Mouse (Mus musculus): Measurements from ENCODE around the gene Fan1. TPM values are rescaled to one million over a fixed set of nuclear protein-coding genes. Genes with fewer than 3 reads are reported as not detected.

Fan1 gene
- 8.1 and 9.2 TPM in 2 replicates for polyA plus RNA-seq (2016; fragmentation: Nextera tagmentation; extraction: Ambion mirVana)

DNA sequence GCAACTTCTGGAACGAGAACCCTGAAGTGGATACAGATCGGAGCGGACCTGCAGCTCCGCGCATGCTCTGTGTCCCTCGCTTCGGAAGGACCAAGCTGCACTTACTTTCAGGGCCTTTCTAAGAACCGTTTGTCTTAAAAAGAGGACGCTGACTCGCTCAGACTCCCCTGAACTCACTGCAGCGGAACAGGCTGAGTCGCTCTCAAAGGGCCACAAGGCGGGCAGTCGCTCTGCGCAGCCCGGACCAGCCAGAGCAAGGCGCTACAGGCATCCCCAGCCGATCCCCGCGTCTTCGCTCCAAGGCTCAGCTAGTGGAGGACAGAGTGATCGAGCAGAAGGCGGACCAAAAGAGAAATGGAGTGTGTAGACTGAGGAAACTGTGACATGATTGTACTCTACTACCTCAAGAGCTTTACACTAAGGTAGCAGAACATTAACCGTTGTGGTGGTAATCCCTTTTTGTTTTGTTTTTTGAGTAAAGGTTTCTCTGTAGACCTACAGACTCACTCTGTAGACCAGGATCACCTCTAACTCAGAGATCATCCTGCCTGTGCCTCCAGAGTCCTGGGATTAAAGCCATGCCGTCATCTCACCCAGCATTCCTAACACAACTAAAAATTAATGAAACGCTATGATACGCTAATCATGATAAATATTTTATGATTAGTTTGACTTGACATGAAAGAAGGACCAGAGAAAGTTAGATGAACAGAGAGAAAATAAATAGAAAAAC is at the start of gene Fan1:
Fan1 (minus strand) TSS at position 266 of the 733 bp plus-strand sequence.
- DNase-seq (ENCODE audit: low spot score) = peak; percentile 88
- WGBS = 5% methylated on average over 27 of the region's 27 CpGs
- Histone ChIP-seq H3K27me3 (ENCODE audit: low read depth, poor library complexity, severe bottlenecking) (no peaks in the 10 kb centered on the region), H3K4me1 (peaks cover 18% of the 10 kb centered on the region), H3K4me3 (peak within 1 kb of the TSS; percentile 65), H3K36me3 (peaks cover 60% of the 10 kb centered on the region), H3K27ac (replicated peaks) (peak within 1 kb of the TSS; percentile 87), H3K9me3 (replicated peaks) (no peaks in the 10 kb centered on the region)

DNA sequence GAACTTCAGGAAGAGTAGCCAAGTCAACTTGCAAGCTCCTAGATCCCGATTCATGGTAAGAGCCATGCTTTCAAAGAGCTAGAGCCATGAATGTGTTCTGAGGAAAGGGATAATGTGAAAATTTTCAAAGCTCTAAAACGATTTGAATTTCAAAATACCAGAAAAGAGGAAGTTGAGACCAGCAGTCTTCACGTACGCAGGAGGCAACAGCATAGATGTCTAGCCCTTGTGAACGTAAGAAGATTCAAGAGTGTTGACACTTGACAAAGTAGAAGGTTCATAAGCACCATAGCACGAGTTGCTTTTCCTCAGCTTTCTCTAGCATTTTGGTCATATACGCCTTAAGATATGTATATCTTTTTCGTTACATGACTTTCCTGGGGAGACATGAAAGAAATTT is 30.1 kb upstream of the Fan1 start:
- 90% methylated on average over 8 of the region's 8 CpGs for WGBS
- H3K4me1 ChIP-seq = no peaks in the 10 kb centered on the region
- no peaks in the 10 kb centered on the region for H3K36me3 ChIP-seq
- H3K9me3 ChIP-seq (replicated peaks) = no peaks in the 10 kb centered on the region
- H3K27me3 ChIP-seq (ENCODE audit: low read depth, poor library complexity, severe bottlenecking) = no peaks in the 10 kb centered on the region
- no peak overlapping the region for H3K4me3 ChIP-seq
- DNase-seq (ENCODE audit: low spot score) = no peak
- H3K27ac ChIP-seq (replicated peaks) = no peak overlapping the region

DNA sequence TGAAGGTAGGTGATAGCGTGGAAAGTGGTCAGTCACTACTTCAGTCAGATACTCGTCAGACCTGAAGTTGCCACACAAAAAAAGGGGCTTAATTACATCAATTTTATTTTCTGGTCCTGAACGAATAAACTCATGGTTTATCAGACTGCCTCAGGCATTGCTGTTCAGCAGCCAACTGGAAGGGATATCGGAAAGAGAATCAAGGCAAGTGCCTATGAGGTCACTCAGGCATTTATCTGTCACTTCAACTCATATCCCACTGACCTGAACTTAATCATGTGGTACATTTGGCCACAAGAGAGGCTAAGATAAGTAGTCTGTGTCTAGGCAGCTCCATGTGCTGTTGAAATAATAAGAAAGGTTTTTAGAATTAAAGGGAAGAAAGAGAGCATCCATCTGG is 28.6 kb upstream of the Fan1 start:
- Histone ChIP-seq H3K9me3 (replicated peaks) (no peaks in the 10 kb centered on the region), H3K4me1 (no peaks in the 10 kb centered on the region), H3K27ac (replicated peaks) (no peak overlapping the region), H3K36me3 (no peaks in the 10 kb centered on the region), H3K4me3 (no peak overlapping the region), H3K27me3 (ENCODE audit: low read depth, poor library complexity, severe bottlenecking) (no peaks in the 10 kb centered on the region)
- 94% methylated on average over 4 of the region's 4 CpGs for WGBS
- DNase-seq (ENCODE audit: low spot score) = no peak

DNA sequence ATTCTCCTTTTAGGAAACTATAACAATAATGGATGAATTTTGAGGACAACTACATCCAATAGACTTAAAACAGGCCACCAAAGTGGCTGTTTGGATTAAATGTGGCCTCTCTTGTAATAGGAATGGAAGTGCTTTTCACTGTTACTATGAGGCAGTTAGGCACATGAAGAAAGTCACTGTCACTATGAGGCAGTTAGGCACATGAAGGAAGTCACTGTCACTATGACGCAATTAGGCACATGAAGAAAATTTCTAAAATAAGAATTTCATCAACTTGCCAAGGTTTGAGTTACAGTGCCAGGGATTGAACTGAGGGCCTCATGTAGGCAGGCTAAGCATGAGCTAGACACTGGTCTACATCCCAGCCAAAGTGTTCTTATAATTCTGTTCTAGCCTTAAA is 26.8 kb upstream of the Fan1 start:
- H3K9me3 ChIP-seq (replicated peaks) = no peaks in the 10 kb centered on the region
- 85% methylated on average over 1 of the region's 1 CpGs for WGBS
- no peaks in the 10 kb centered on the region for H3K27me3 ChIP-seq (ENCODE audit: low read depth, poor library complexity, severe bottlenecking)
- no peak overlapping the region for H3K27ac ChIP-seq (replicated peaks)
- no peak overlapping the region for H3K4me3 ChIP-seq
- H3K4me1 ChIP-seq = no peaks in the 10 kb centered on the region
- DNase-seq (ENCODE audit: low spot score) = no peak
- H3K36me3 ChIP-seq = no peaks in the 10 kb centered on the region

DNA sequence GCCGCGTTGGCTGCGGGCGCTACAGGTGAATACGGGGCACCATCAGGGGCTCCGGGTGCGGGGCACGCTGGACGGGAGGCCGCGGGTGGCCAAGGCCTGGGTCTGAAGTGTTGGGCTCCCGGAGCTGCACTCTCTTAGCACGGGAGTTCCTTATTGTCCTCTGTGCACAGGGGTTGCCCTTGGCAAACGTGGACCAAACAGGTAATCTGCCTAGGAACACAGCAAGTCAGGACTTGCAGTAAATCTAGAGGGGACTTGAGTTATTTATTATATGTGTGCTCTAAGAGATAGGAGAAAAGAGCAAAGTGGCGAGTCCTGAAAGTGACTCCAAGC is 18.9 kb upstream of the Fan1 start:
- H3K27ac ChIP-seq (replicated peaks) = peak overlapping the region; percentile 89
- 1% methylated on average over 15 of the region's 15 CpGs for WGBS

DNA sequence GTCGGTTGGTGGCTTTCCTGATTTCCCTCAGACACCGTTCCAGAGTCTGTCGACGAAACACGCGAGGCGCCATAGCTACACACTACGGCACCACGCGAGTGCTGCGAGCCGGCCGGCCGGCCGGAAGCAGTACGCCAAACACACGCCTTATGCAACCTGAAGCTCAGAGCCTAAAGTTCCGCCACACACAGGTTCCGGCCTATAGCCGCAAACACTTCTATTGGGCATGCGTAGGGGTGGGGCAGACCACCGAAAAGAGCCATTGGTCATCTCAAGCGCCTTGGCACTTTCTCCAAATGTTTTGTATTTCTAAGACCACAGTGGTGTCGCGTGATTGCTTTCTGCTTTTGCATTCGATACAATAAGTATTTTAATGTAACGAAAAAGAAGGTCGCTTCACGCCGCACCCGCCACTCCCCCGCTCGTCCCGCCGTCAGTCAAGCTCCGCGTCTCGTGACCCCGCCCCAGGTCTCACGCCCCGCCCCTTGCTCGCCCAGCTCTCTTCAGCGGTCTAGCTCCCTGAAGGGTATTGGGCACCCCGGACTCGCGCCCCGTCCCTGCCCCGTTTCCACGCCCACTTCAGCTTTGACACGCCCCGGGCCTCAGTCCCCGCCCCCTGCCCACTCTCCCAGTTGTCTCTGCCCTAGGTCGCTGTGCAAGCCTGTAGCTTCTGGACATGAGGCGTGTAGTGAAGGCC is 18.4 kb upstream of the Fan1 start, which contains the start of the genes Mphosph10 and Mcee:
Mphosph10 (minus strand) TSS at position 147 of the 697 bp plus-strand sequence.
Mcee (plus strand) TSS at position 486 of the 697 bp plus-strand sequence.
- Histone ChIP-seq H3K4me3 (peak within 1 kb of the TSS; percentile 83), H3K36me3 (peaks cover 26% of the 10 kb centered on the region), H3K9me3 (replicated peaks) (no peaks in the 10 kb centered on the region), H3K27me3 (ENCODE audit: low read depth, poor library complexity, severe bottlenecking) (no peaks in the 10 kb centered on the region), H3K27ac (replicated peaks) (peak within 1 kb of the TSS; percentile 89), H3K4me1 (peaks cover 24% of the 10 kb centered on the region)
- peak; percentile 98 for DNase-seq (ENCODE audit: low spot score)
- WGBS = under 1% methylated on average over 54 of the region's 54 CpGs

More for the DNA sequence above, 18.9 kb upstream of the Fan1 start:
- DNase-seq (ENCODE audit: low spot score) = no peak
- H3K27me3 ChIP-seq (ENCODE audit: low read depth, poor library complexity, severe bottlenecking) = no peaks in the 10 kb centered on the region
- H3K9me3 ChIP-seq (replicated peaks) = no peaks in the 10 kb centered on the region
- peak overlapping the region; percentile 83 for H3K4me3 ChIP-seq
- peaks cover 24% of the 10 kb centered on the region for H3K4me1 ChIP-seq
- peaks cover 21% of the 10 kb centered on the region for H3K36me3 ChIP-seq

DNA sequence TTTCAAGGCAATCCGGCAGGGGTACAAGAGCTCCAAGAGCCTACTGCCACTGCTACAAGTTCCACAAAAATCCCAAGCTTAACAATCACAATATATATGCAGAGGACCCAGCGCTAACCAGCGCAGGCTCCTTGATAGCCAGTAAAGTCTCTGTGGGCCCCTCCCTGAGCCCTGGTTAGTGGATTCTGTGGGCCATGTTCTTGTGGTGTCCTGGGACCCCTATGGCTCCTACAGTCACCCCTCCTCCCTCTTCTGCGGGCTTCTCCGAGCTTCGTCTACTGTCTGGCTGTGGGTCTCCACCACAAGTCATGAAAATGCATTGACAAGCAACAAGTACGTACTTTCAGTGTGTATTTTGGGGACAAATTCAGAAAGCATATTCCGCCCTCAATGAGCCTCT is 17.6 kb upstream of the Fan1 start:
- DNase-seq (ENCODE audit: low spot score) = peak; percentile 16
- no peaks in the 10 kb centered on the region for H3K27me3 ChIP-seq (ENCODE audit: low read depth, poor library complexity, severe bottlenecking)
- peak overlapping the region; percentile 83 for H3K4me3 ChIP-seq
- peaks cover 24% of the 10 kb centered on the region for H3K4me1 ChIP-seq
- no peaks in the 10 kb centered on the region for H3K9me3 ChIP-seq (replicated peaks)
- peak overlapping the region; percentile 89 for H3K27ac ChIP-seq (replicated peaks)
- peaks cover 34% of the 10 kb centered on the region for H3K36me3 ChIP-seq
- 4% methylated on average over 8 of the region's 8 CpGs for WGBS

DNA sequence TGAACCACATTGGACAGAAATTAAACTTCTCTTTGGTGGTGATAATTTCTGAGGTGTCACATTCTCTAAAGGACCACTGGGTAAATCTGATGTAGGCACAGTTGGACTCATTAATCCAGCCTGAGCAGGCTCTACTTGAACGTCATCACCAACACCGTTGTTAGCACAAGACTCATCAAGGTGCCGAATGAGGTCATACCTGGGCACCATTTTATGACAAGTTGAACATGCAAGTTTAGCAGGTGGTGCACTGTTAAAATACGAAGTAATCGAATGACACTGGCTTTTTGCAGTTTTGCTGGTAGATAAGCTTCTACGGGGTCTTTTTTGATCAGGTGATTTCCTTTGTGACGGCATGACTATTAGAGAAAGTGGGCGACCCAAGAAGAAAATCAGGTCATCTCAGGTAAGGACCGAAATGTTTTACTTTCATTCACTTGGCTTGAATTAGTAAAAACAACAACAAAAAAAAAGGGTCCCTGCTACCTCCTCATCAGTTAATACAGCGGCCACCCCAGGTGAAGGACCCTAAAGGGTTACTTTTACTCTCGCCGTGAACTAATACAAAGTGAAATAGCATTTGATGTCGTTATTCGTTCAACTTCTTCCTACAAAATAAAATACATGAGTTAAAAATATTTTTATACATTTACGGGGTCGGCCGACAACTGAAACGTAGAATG is 607 bp downstream of the Fan1 start:
- peaks cover 60% of the 10 kb centered on the region for H3K36me3 ChIP-seq
- peak overlapping the region; percentile 65 for H3K4me3 ChIP-seq
- no peaks in the 10 kb centered on the region for H3K9me3 ChIP-seq (replicated peaks)
- peak overlapping the region; percentile 87 for H3K27ac ChIP-seq (replicated peaks)
- no peak for DNase-seq (ENCODE audit: low spot score)
- no peaks in the 10 kb centered on the region for H3K27me3 ChIP-seq (ENCODE audit: low read depth, poor library complexity, severe bottlenecking)
- 19% methylated on average over 18 of the region's 18 CpGs for WGBS
- peaks cover 18% of the 10 kb centered on the region for H3K4me1 ChIP-seq

DNA sequence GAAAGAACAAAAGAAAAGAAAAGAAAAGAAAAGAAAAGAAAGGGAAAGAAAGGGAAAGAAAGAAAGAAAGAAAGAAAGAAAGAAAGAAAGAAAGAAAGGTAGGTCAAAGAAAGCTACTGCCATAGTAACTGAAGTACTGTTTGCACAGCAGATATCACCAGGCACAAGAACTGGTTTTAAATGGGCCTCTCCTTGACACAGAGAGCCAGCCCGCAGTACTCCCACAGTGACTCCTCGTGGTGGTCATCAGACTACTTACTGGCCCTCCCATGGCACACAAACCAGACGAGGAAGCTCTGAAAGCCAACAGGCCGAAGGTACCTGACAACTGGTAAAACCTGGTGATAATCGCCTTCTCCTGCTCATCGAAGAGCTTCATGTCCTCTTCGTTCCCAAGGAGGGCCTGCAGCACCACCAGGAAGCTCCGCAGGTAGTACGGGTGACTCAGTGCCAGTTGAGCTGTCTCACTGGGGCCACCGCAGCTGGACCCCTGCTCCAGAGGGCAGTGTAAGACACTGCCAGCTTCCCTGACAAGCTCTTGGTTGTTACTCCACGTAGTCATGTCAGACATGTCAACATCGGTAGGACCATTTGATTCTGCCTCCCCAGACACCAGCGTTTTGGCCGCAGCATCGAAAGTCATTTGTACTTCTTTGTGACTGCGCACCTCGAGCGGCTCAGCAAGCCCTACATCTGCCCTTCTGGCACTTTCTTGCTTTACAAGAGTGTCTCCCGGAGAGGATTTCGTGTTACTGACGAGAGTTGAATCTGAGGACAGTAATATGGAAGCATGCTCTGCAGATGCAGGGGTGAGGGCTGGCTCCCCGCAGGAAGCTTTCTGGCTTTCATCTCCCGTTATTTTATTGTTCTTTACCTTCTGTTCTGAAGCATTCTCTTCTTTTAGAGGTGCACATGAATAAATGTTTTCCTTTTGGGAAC is 1.7 kb downstream of the Fan1 start:
- Histone ChIP-seq H3K4me1 (peaks cover 18% of the 10 kb centered on the region), H3K4me3 (no peak overlapping the region), H3K27ac (replicated peaks) (no peak overlapping the region), H3K27me3 (ENCODE audit: low read depth, poor library complexity, severe bottlenecking) (no peaks in the 10 kb centered on the region), H3K36me3 (peaks cover 54% of the 10 kb centered on the region), H3K9me3 (replicated peaks) (no peaks in the 10 kb centered on the region)
- no peak for DNase-seq (ENCODE audit: low spot score)
- WGBS = 91% methylated on average over 23 of the region's 23 CpGs

DNA sequence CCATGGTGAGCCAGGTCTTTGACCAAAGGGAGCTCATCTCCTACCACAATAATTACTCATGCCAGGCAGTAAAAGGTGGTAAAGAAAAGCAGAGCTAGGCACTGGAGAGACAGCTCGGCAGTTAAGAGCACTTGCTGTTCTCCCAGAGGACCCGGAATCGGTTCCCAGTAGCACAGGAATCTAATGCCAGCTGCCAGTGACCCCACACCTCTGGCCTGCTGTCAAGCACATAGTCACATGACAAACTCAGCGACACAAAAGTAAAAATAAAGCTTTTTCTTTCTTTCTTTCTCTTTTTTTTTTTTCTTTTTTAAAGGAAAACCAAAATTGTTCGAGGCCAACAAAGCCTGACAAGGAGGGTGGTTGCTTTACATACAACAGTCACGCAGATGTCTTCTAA is 4.1 kb downstream of the Fan1 start:
- H3K27me3 ChIP-seq (ENCODE audit: low read depth, poor library complexity, severe bottlenecking) = no peaks in the 10 kb centered on the region
- no peak overlapping the region for H3K27ac ChIP-seq (replicated peaks)
- 93% methylated on average over 6 of the region's 6 CpGs for WGBS
- peaks cover 18% of the 10 kb centered on the region for H3K4me1 ChIP-seq
- peaks cover 54% of the 10 kb centered on the region for H3K36me3 ChIP-seq
- DNase-seq (ENCODE audit: low spot score) = no peak
- H3K4me3 ChIP-seq = no peak overlapping the region
- H3K9me3 ChIP-seq (replicated peaks) = no peaks in the 10 kb centered on the region

DNA sequence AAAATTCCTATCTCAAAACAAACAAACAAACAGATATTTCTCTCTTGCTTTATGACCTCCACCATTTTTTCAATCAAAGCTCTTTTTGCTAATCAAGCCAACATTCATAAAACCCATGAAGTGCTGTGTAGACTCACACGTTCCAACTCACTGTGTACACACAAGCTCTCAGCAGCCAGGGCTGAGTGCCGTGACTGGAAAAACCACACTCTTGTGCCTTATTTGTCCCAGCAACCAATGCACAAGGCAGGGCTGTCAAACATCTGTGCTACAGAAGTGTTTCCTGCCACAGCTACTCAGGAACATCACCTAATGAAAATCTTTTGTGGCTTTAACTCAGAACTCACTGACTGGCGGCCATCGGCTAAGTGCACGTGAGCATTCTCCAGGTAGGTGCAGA is 8.0 kb downstream of the Fan1 start:
- Histone ChIP-seq H3K27ac (replicated peaks) (no peak overlapping the region), H3K4me3 (no peak overlapping the region), H3K36me3 (peaks cover 89% of the 10 kb centered on the region), H3K9me3 (replicated peaks) (no peaks in the 10 kb centered on the region), H3K4me1 (no peaks in the 10 kb centered on the region), H3K27me3 (ENCODE audit: low read depth, poor library complexity, severe bottlenecking) (no peaks in the 10 kb centered on the region)
- DNase-seq (ENCODE audit: low spot score) = no peak
- 95% methylated on average over 5 of the region's 5 CpGs for WGBS

DNA sequence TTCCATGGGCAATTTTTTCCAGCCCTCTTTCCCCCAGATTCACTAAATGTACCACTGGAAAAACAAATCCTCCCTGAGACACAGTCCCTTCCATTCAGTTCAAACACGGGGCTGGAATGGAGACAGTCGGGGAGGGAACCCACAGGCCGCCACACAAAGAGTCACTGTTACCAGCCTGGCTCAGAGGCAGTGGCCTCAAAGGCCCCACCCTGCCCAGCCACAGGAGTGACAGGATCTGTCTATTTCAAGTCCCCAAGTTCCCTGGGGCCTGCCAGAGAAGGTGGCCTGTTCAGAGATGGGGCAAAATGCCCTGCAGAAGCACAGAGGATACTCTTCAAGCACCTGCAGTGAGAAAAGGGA is 13.3 kb downstream of the Fan1 start:
- peaks cover 89% of the 10 kb centered on the region for H3K36me3 ChIP-seq
- 0 out of 2 replicates have a peak, but pooled peaks cover 2% of the 10 kb centered on the region for H3K4me1 ChIP-seq
- DNase-seq (ENCODE audit: low spot score) = no peak
- no peak overlapping the region for H3K27ac ChIP-seq (replicated peaks)
- no peaks in the 10 kb centered on the region for H3K27me3 ChIP-seq (ENCODE audit: low read depth, poor library complexity, severe bottlenecking)
- H3K9me3 ChIP-seq (replicated peaks) = no peaks in the 10 kb centered on the region
- WGBS = 84% methylated on average over 3 of the region's 3 CpGs
- H3K4me3 ChIP-seq = no peak overlapping the region

All from midbrain, embryonic 10.5 days (tissue).